Mouse (Mus musculus): ENCODE data around the gene Celf2. TPM values are rescaled to one million over a fixed set of nuclear protein-coding genes. Genes with fewer than 3 reads are reported as not detected.

Gene Celf2
- total RNA-seq, 2 experiments from 2014 or later, result 92.8 to 223 TPM

- ATAC-seq (replicated peaks; ENCODE audit: poor library complexity, severe bottlenecking), result no peak
Observed at GRCm38 (mm10) chr2:7046155-7046554, 463.2 kb downstream of the Celf2 start.

- ATAC-seq (replicated peaks; ENCODE audit: poor library complexity, severe bottlenecking), result no peak
Observed at GRCm38 (mm10) chr2:7045531-7045930, 463.8 kb downstream of the Celf2 start.

DNA sequence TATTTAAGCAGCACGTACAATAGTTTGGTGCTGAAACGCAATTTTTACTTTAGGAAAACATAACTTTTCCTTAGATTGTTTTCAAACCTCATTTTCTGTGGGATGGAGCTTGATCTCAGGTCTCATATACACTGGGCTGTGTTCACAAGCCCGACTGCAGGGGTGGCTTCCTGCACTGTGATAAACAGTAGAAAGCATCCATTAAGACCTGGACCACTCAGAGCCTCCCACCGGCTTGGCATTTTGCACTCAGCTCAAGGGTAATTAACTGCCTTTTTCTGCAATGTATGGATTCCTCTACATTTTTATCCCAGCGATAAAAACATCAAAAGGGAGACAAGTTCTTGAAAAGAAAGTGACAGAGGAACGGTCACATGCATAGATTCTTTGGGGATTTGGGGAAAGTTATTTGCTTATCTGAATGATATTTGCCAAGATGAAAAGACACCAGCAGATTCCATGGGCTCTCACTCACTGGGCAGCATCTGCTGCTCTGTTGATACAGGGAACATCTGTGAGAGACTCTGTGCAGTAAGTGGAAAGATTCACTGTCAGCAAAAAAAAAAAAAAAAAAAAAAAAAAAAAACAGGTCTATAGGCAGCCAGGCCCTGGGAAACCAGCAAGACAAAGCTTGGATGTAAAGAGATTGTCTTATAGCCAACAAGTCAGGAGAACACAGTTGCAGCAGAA, 465.4 kb downstream of the Celf2 start:
- ATAC-seq (replicated peaks; ENCODE audit: poor library complexity, severe bottlenecking), result no peak

DNA sequence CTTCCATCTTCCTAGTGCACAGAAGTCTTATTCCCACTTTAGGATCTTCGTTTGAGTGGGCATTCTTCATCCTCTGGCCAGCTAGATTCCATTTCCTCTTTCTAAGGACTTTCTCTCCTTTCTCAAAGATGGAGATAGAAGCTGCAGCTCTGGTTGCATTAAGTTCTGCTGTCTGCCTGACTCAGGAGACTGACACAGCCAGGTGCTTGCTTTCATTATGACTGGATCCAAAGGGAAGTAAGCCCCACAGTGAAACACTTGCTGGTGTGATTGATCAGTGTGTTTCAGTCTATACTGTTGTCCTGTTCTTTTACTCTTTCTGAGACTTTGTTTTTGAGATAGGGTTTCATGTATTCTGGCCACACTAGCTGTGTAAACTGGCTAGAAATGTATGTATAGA, 468.4 kb downstream of the Celf2 start:
- ATAC-seq (replicated peaks; ENCODE audit: poor library complexity, severe bottlenecking), result no peak

GRCm38 (mm10) chr2:7038991-7039390, 470.4 kb downstream of the Celf2 start:
- no peak for ATAC-seq (replicated peaks; ENCODE audit: poor library complexity, severe bottlenecking)

DNA sequence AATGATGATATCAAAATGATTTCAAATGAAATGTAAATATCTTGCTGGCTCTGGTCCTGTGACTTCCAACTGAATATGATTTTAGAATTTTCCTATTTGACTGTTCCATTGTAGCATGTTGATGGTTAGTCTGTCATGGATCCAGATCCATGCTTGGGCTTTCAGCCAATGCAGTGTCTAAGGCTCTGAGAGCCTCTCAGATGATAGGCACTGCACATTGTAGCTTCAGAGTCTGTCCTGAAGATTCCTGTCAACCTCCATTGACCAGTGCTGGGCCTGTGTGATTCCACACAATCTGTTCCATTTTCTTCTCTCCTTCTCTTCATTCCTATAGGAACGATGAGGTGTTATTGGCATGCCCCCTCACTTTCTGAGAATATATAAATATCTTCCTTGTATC, 478.0 kb downstream of the Celf2 start:
- ATAC-seq (replicated peaks; ENCODE audit: poor library complexity, severe bottlenecking), result no peak

DNA sequence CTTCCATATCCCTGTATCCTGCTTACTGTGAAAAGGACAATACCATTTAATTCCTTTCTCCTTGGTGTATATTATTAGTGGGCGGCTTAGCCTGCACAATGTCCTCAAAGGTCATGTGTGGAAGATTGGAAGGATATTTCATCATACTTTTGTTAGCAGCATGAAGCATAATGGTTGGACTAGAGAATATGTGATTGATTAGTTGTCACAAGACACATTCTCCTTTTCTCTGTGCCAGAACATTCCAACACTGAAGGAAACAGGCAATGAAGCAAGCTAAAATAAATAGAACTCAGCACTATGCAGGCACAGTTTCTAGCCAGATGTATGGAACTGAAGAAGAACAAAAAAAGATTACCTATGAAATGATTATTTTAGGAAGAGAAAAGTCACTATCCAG, 482.6 kb downstream of the Celf2 start:
- no peak for ATAC-seq (replicated peaks; ENCODE audit: poor library complexity, severe bottlenecking)

- ATAC-seq (replicated peaks; ENCODE audit: poor library complexity, severe bottlenecking), result no peak
Observed at GRCm38 (mm10) chr2:7025594-7025993, 483.8 kb downstream of the Celf2 start.

DNA sequence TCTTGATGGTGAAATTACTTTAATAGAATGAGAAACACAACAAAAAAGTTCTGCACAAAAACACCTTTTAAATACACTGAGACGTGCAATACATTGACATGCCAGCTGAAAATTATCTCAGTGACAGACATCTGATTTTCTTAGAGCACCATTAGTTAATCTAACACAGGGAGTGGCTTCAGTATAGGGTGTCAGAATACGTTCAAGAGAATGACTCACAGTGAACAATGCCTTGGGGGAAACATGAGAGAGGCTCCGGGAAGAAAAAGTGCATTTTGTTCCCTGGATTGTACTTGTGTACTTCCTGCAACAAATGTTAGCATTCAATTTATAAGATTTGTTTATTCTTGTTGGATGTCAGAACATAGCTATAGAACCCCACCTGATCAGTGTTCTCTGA, 487.2 kb downstream of the Celf2 start:
- ATAC-seq (replicated peaks; ENCODE audit: poor library complexity, severe bottlenecking), result no peak

DNA sequence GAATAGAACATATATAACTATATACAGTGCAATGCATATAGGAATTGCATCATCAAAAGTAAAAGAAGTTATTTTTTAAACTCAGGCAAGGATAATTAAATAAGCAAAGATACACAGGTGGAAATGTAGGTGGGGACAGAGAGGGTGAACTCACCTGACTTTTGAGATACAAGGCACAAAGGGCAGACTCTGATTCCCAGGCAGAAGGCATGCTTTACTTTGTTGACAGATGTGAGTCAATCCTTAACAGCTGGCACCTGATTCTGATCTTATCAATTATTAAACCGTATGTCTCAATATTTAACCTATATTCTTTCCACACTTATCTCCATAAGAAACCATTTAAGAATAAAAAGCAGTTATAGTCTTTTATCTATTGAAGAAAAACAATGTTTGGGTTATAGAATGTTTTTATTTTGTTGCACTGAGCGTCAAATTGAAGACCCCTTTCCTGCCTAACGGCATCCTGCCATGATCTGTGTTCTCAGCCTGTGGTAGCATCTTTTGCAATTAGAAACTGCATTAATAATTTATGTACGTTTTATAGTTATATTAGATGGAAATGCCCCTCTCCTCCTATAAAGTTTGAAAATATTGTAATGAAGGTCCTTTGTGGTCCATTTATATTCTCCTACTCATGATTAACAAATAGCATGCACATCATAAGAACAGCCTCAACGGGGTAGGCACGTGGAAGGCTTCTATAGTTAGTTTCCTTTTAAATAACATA, 491.8 kb downstream of the Celf2 start:
- ATAC-seq (replicated peaks; ENCODE audit: poor library complexity, severe bottlenecking), result no peak

DNA sequence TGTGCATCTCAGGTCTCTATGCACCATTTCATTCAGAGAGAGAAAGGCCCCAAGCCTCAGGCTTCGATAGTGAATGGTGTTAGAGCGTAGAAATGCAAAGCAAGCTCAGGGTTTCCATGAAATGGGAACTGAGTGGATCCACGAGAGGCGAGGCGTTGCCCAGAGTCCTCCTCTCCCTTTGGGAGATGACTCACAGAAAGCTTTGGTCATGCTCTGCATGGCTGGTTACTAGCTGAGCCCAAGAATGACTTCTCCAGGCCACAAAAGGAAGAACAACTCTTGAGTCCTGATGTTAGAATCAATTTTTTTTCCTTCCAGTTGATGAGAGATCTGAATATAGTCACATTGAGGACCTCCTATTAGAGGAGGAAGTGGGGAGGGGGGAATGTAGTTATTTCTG, 496.2 kb downstream of the Celf2 start:
- no peak for ATAC-seq (replicated peaks; ENCODE audit: poor library complexity, severe bottlenecking)

DNA sequence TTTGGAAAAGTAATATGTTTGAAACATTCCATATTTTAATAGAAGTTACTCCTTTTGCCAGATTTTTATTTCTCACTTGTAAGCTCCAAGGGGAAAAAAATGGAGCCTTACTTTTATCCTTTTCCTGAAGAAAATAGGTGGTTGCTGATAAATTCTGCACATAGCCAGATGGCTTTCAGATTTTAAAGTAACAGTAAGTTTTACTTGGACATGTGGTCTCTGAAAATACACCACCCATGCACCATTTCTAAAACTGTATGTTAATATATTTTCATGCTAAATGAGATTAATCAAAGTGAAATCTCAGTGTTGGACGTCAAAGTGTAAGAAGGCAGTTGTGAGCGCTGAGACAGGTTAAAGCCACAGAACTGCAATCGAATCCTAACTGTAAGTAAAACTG, 502.5 kb downstream of the Celf2 start:
- ATAC-seq (replicated peaks; ENCODE audit: poor library complexity, severe bottlenecking), result no peak

DNA sequence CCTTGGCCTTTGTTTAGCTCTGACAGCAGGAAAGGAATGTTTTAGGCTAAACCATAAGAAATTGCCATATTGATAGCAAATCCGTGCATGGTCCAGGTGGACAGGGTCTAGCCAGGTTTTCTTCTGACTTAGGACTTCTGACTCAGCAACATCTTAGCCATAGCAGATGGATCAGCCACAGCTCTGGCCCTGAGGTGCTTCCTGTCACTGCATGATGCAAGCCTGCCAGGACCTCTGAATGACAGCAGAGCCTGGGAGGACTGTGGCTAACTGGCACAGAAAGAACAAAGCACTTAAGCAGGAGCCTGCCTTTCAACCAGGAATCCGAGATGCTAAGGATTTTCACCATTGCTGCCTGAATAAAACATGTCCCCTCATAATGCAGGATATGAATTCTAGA, 507.4 kb downstream of the Celf2 start:
- ATAC-seq (replicated peaks; ENCODE audit: poor library complexity, severe bottlenecking), result no peak

GRCm38 (mm10) chr2:6991010-6991421, 518.3 kb downstream of the Celf2 start:
- ATAC-seq (replicated peaks; ENCODE audit: poor library complexity, severe bottlenecking), result no peak

GRCm38 (mm10) chr2:6985706-6986105, 523.7 kb downstream of the Celf2 start:
- ATAC-seq (replicated peaks; ENCODE audit: poor library complexity, severe bottlenecking), result no peak

- no peak for ATAC-seq (replicated peaks; ENCODE audit: poor library complexity, severe bottlenecking)
Observed at GRCm38 (mm10) chr2:6983902-6984301, 525.5 kb downstream of the Celf2 start.

DNA sequence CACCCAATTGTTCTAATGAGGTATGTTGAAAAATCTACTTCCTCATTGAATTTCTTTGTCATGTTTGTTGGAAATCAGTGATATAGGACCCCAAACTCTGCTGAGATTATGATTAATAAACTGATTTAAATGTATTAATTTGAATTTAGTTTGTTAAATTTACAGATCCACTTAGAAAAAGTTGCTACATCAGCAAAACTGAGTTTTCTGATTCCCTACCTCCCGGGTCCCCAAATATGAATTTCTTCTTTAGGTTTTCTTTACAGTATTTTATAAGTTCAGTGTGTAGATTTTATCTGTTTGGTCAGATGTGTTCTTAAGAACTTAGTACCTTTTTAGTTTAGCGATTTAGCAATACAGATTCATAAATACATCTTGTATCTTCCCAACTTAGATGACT, 533.1 kb downstream of the Celf2 start:
- no peak for ATAC-seq (replicated peaks; ENCODE audit: poor library complexity, severe bottlenecking)

DNA sequence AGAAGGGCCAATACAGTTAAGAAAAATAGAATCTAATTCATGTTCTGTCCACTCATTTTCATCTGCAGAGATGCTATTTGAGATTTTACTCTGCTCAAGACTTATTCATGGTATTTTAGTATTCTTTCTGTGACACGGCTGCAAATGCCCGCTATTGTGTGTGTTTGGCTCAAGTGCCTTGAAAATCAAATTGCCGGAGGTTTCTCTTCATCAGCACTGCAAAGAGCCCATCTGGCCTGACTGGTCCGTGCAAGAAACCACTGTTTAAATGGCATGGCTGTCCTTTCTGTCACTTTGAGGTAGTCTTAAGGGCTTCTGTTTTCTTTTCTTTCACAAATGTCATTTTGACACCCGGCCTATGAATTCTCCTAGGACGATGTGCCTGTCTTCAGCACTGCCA, 540.1 kb downstream of the Celf2 start:
- ATAC-seq (replicated peaks; ENCODE audit: poor library complexity, severe bottlenecking), result no peak

- no peak for ATAC-seq (replicated peaks; ENCODE audit: poor library complexity, severe bottlenecking)
Observed at GRCm38 (mm10) chr2:6965243-6965642, 544.1 kb downstream of the Celf2 start.

- no peak for ATAC-seq (replicated peaks; ENCODE audit: poor library complexity, severe bottlenecking)
Observed at GRCm38 (mm10) chr2:6950702-6951101, 558.7 kb downstream of the Celf2 start.

DNA sequence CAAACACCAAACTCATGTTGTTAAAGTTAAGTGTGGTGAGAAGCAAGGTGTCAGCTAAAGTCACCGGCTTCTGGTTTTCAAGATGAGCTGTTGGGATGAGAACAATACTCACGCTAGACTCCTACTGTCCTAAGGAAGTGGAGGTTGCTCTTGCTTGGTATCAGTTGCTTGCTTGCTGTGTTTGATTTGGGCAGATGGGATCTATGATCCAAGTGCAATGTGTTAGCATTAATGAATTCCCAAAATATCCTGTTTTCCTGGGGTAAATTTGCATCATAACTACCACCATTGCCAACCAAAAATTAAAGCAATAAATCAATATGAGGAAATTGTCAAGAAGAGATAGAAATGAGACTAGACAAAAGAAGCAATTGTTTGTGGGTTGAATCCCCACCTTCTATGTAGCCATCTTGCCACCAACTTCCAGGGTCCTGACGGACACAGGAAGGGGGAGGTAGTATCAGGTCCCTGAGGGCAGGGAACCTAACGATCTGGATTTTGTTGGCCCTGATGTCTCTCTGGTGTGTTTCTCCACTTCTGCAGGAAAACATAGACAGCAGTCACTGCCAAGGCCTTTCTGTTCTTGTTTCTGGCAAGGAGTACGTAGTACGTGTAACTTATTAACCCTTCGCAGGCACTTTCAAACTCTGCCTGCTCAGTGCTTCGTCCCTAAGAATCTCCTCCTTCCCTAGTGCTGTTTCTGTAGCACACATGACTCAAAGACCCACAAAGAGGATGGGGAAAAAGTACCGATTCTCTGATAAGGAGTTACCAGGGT, 563.5 kb downstream of the Celf2 start:
- ATAC-seq (replicated peaks; ENCODE audit: poor library complexity, severe bottlenecking), result no peak

All from granulocyte monocyte progenitor cell, adult 5-6 weeks (primary cell).